21 mouse cellular contexts compared by ENCODE assay signal in genomic region chr7:98831290-98831689, GRCm38 (mm10). TPM values are rescaled to one million over a fixed set of nuclear protein-coding genes. Genes with fewer than 3 reads are reported as not detected.
A peak's percentile ranks its signal among the peaks of the same experiment; 100 is the strongest.
DNase-seq lines count a peak whose midpoint lies in the region; ATAC-seq lines count a peak whose summit lies in the region.
"Had no signal": no experiment of that assay in that cellular context is flagged by ENCODE, and none has a peak within 500 bp of the region (broad histone marks: within the 10 kb centered on the region; RNA-seq: fewer than 3 reads in every experiment).

No protein-coding gene starts in this region.

- no peak for DNase-seq in thymus, postnatal 14 days
- no peak for DNase-seq in kidney, postnatal 4 days
- no peak for DNase-seq in cerebellum, adult 9-10 months
- DNase-seq: adrenal gland, adult 8-10 months; adrenal gland, postnatal 14 days; adrenal gland, postnatal 36 days; B cell, adult 2 months; cerebellum, adult 11-12 months; cerebellum, adult 2 months; cerebellum, adult 9-11 months; cerebellum, postnatal 14 days; cerebellum, postnatal 36 days; forebrain, postnatal 0 days had no signal

- 0 out of 2 replicates have a peak, but pooled peaks have one; percentile 23 for ATAC-seq in common myeloid progenitor, adult 5-6 weeks (replicated peaks; ENCODE audit: low read depth, poor library complexity, severe bottlenecking)
- ATAC-seq in megakaryocyte, adult 5-6 weeks (ENCODE audit: poor library complexity, severe bottlenecking), result peak; percentile 57
- ATAC-seq: activated CD4-positive, CD25-positive, alpha-beta regulatory T cell, adult 4 months; CD4-positive, CD25-positive, alpha-beta regulatory T cell, adult 4 months; forebrain, embryonic 13.5 days; forebrain, embryonic 15.5 days; forebrain, postnatal 0 days; Patski had no signal

RNA-seq across cellular contexts. Expression of gene Wnt11, which starts 3.6 kb away (rescaled TPM):
- not detected in 2 replicates for total RNA-seq in common myeloid progenitor, adult 5-6 weeks (2017)
- 0.05 TPM in 1 of 2 replicates, not detected in the other for total RNA-seq in megakaryocyte, adult 5-6 weeks (2015)
- 0.15 TPM in 1 of 2 replicates, not detected in the other for total RNA-seq in megakaryocyte, adult 5-6 weeks (2017)
- total RNA-seq: G1E had no signal
